Mouse (Mus musculus): ENCODE measurements at regions not wholly inside any gene's neighbourhood (a gene's known extent, or its start where the extent isn't known, plus 50 kb on each side); places are given as distances from the start of the nearest gene placed in this dataset.

- TF ChIP-seq CTCF (IDR thresholded peaks at IDR 0.05; ENCODE audit: insufficient read depth, low read length) (no peak), POLR2A (IDR thresholded peaks at IDR 0.05; ENCODE audit: borderline replicate concordance, extremely low read depth, low read depth, low read length) (no peak)
Observed at GRCm38 (mm10) chr14:102925769-102926443, 56.5 kb downstream of the Kctd12 start.
